Mouse (Mus musculus) erythroblast, embryonic 14.5 days (primary cell): ENCODE results near the gene Ppif. TPM values are rescaled to one million over a fixed set of nuclear protein-coding genes. Genes with fewer than 3 reads are reported as not detected.

ENCODE experiments used
- H3K27me3 ChIP-seq: 2 replicates; pipeline ENCODE4 v1.6.1; 2012; ENCODE audit warnings: inconsistent platforms; ENCODE audit not compliant: control insufficient read depth
- H3K36me3 ChIP-seq: 2 replicates; pipeline ENCODE4 v1.6.1; 2012; ENCODE audit warnings: mild to moderate bottlenecking, inconsistent platforms; ENCODE audit not compliant: control insufficient read depth
- H3K4me1 ChIP-seq: 2 replicates; pipeline ENCODE4 v1.6.1; 2012; ENCODE audit warnings: inconsistent platforms; ENCODE audit not compliant: control insufficient read depth
- H3K4me3 ChIP-seq: replicated peaks from 2 replicates; pipeline ENCODE3; 2012; ENCODE audit warnings: moderate library complexity, mild to moderate bottlenecking, inconsistent platforms
- H3K9me3 ChIP-seq: 2 replicates; pipeline ENCODE4 v1.6.1; 2012; ENCODE audit warnings: low read length, inconsistent platforms, mixed read lengths; ENCODE audit not compliant: control insufficient read depth
- GATA1 ChIP-seq: IDR thresholded peaks from 2 replicates; pipeline ENCODE4 v1.6.1; 2012; ENCODE audit warnings: low read length, inconsistent platforms, mixed read lengths
- TAL1 ChIP-seq: IDR thresholded peaks from 3 replicates; pipeline ENCODE4 v1.6.1; 2012; ENCODE audit warnings: low read length, inconsistent platforms, mixed read lengths
- polyA plus RNA-seq: library from polyadenylated mRNA; stranded (reverse); fragments of >175 nt; gene quantifications from 2 replicates; pipeline ENCODE4 v1.2.3, GENCODE M21; 2012

The Ppif gene
- polyA plus RNA-seq, 1 experiment: 0.71 TPM

DNA sequence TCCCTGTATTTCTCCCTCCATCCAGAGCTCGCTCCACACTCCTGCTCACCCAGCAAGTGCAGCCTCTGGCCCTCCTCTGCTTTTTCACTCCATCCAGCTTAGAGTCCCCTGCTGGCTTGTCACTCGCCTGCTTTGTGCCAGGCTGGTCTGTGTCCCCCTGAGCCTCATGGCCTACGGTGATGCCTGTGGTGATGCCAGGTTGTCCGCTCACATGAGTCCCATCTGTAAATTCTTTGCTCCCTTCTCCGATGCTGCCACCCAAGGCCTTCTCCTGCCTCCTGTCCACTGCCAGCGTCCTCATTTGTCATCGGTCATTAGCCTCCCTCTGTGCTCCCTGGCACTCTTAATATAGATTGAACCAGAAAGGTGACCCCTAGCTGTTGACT is 29.7 kb upstream of the Ppif start:
- H3K4me3 ChIP-seq: no peak overlapping the region
- peaks cover 15% of the 10 kb centered on the region for H3K4me1 ChIP-seq
- H3K36me3 ChIP-seq: peaks cover 40% of the 10 kb centered on the region
- no peak for TF ChIP-seq GATA1
- no peak for TF ChIP-seq TAL1
- no peaks in the 10 kb centered on the region for H3K9me3 ChIP-seq
- no peaks in the 10 kb centered on the region for H3K27me3 ChIP-seq

GRCm38 (mm10) chr14:25665314-25665970 is 28.5 kb upstream of the Ppif start:
- H3K27me3 ChIP-seq: no peaks in the 10 kb centered on the region
- peaks cover 37% of the 10 kb centered on the region for H3K36me3 ChIP-seq
- H3K9me3 ChIP-seq: no peaks in the 10 kb centered on the region
- TF ChIP-seq TAL1 (no peak), GATA1 (no peak)
- no peak overlapping the region for H3K4me3 ChIP-seq
- H3K4me1 ChIP-seq: peaks cover 15% of the 10 kb centered on the region

GRCm38 (mm10) chr14:25666668-25667376 is 27.1 kb upstream of the Ppif start:
- Histone ChIP-seq H3K9me3 (no peaks in the 10 kb centered on the region), H3K4me1 (peaks cover 15% of the 10 kb centered on the region), H3K36me3 (peaks cover 28% of the 10 kb centered on the region), H3K4me3 (no peak overlapping the region), H3K27me3 (no peaks in the 10 kb centered on the region)
- TF ChIP-seq TAL1: no peak

DNA sequence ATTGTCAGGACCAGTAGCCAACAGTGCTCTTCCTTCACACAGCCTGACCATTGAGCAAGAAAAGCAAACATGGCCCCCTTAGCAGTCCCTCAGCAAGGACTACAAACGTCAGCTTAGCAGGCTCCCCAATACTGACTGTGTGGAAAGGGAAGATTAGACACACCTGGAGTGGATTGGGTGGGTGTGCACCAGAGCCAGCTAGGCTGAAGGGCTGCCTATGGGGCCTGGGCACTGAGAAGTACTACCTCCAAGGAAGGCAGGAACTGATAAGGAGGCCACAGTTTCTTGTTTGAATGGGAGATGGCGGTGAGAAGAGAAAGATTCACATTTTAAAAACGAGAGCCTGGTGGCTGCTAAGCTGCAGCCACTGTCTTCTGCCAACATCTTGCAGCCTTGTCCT is 26.4 kb upstream of the Ppif start:
- Histone ChIP-seq H3K9me3 (no peaks in the 10 kb centered on the region), H3K4me3 (no peak overlapping the region), H3K4me1 (peaks cover 15% of the 10 kb centered on the region), H3K36me3 (peaks cover 20% of the 10 kb centered on the region), H3K27me3 (no peaks in the 10 kb centered on the region)
- TF ChIP-seq GATA1 (no peak), TAL1 (no peak)

- H3K9me3 ChIP-seq: no peaks in the 10 kb centered on the region
- TF ChIP-seq TAL1 (no peak), GATA1 (no peak)
- no peaks in the 10 kb centered on the region; the same call in 1 of the 2 replicates for H3K4me1 ChIP-seq
- H3K4me3 ChIP-seq: no peak overlapping the region
- no peaks in the 10 kb centered on the region for H3K36me3 ChIP-seq
- no peaks in the 10 kb centered on the region for H3K27me3 ChIP-seq
Observed at GRCm38 (mm10) chr14:25679625-25680024, 14.3 kb upstream of the Ppif start.

GRCm38 (mm10) chr14:25682020-25682419 is 11.9 kb upstream of the Ppif start:
- Histone ChIP-seq H3K36me3 (no peaks in the 10 kb centered on the region), H3K27me3 (no peaks in the 10 kb centered on the region), H3K4me3 (no peak overlapping the region), H3K9me3 (no peaks in the 10 kb centered on the region), H3K4me1 (no peaks in the 10 kb centered on the region; the same call in 1 of the 2 replicates)
- TF ChIP-seq TAL1 (no peak), GATA1 (no peak)

- Histone ChIP-seq H3K36me3 (no peaks in the 10 kb centered on the region), H3K27me3 (no peaks in the 10 kb centered on the region), H3K9me3 (no peaks in the 10 kb centered on the region), H3K4me1 (no peaks in the 10 kb centered on the region; the same call in 1 of the 2 replicates), H3K4me3 (no peak overlapping the region)
- TF ChIP-seq TAL1 (no peak), GATA1 (no peak)
Observed at GRCm38 (mm10) chr14:25686216-25686945, 7.6 kb upstream of the Ppif start.

GRCm38 (mm10) chr14:25686983-25687901 is 6.7 kb upstream of the Ppif start:
- Histone ChIP-seq H3K36me3 (no peaks in the 10 kb centered on the region), H3K4me1 (no peaks in the 10 kb centered on the region; the same call in 1 of the 2 replicates), H3K9me3 (no peaks in the 10 kb centered on the region), H3K27me3 (no peaks in the 10 kb centered on the region), H3K4me3 (no peak overlapping the region)
- TF ChIP-seq GATA1 (no peak), TAL1 (no peak)
